Mouse (Mus musculus) liver, postnatal 0 days (tissue): ENCODE results near the gene Tmem259.

Experiments
- CTCF ChIP-seq: sonication (generic); IDR thresholded peaks from 2 replicates; pipeline ENCODE4 v1.5.1; 2016; ENCODE audit warnings: antibody characterized with exemption, low read depth
- EP300 ChIP-seq: IDR thresholded peaks from 2 replicates; pipeline ENCODE4 v1.6.1; 2016; ENCODE audit warnings: antibody characterized with exemption, low read depth, mild to moderate bottlenecking

DNA sequence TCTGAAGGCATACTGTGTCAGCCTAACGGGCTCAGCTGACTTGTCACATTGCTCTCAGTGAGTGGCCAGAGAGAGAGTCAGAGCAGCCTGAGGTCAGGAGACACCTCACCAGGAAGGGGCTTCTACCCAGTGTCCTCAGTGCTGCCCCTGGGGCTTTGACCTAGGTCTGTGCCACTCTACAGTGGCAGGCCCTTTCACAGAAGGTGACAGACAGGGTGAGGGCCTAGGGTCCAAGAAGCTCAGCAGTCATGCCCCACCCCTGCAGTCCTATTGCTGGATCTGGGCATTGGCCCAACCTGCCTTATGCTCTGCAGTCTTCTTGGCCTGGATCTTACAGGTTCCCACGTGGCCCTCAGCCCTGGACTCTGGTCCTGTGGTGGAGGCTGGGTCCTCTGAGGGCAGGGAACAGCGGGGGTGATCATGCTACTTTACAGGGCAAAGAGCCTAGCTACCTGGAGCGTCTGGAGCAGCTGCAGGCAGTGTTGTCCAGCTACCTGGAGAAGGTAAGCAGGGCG, 17.2 kb downstream of the Tmem259 start:
- TF ChIP-seq EP300: no peak
- no peak for TF ChIP-seq CTCF
